Mouse (Mus musculus): Measurements from ENCODE around the gene Scfd1.

- TF ChIP-seq CTCF (IDR thresholded peaks at IDR 0.05; ENCODE audit: low read depth) = no peak
- no peak for TF ChIP-seq EP300 (IDR thresholded peaks at IDR 0.05; ENCODE audit: low read depth)
Measured at GRCm38 (mm10) chr12:51368504-51368903, 8.8 kb upstream of the Scfd1 start.
